Mouse (Mus musculus): ENCODE results near the gene D630045J12Rik. TPM values are rescaled to one million over a fixed set of nuclear protein-coding genes. Genes with fewer than 3 reads are reported as not detected.

The D630045J12Rik gene
- polyA plus RNA-seq, 1 experiment from 2014 or later = 18.8 TPM

- Histone ChIP-seq H3K27me3 (ENCODE audit: control insufficient read depth, insufficient read depth, low read length) (no peaks in the 10 kb centered on the region), H3K9ac (0 out of 2 replicates have a peak overlapping the region, but pooled peaks have one; percentile 24), H3K36me3 (replicated peaks; ENCODE audit: control insufficient read depth, insufficient read depth) (peaks cover 53% of the 10 kb centered on the region), H3K9me3 (ENCODE audit: control insufficient read depth, low read length) (no peaks in the 10 kb centered on the region), H3K4me1 (replicated peaks; ENCODE audit: control insufficient read depth, insufficient read depth, low read length) (peaks cover 20% of the 10 kb centered on the region; the same call in 1 of the 2 replicates), H3K4me3 (replicated peaks; ENCODE audit: low read length) (no peak overlapping the region), H3K4me2 (replicated peaks) (no peak overlapping the region), H3K27ac (0 out of 2 replicates have a peak overlapping the region, but pooled peaks have one; percentile 29)
- WGBS = 43% methylated on average over 16 of the region's 16 CpGs
- DNase-seq (ENCODE audit: low spot score) = no peak
- no peak for ATAC-seq (ENCODE audit: low FRiP score)
These were observed 95.9 kb downstream of the D630045J12Rik start for GRCm38 (mm10) chr6:38157925-38158324.

GRCm38 (mm10) chr6:38156204-38156603 lies 97.6 kb downstream of the D630045J12Rik start:
- Histone ChIP-seq H3K4me3 (replicated peaks; ENCODE audit: low read length) (no peak overlapping the region), H3K9me3 (ENCODE audit: control insufficient read depth, low read length) (no peaks in the 10 kb centered on the region), H3K27ac (no peak overlapping the region), H3K4me1 (replicated peaks; ENCODE audit: control insufficient read depth, insufficient read depth, low read length) (peaks cover 10% of the 10 kb centered on the region; the same call in 1 of the 2 replicates), H3K4me2 (replicated peaks) (no peak overlapping the region), H3K36me3 (replicated peaks; ENCODE audit: control insufficient read depth, insufficient read depth) (peaks cover 67% of the 10 kb centered on the region), H3K9ac (no peak overlapping the region), H3K27me3 (ENCODE audit: control insufficient read depth, insufficient read depth, low read length) (no peaks in the 10 kb centered on the region)
- ATAC-seq (ENCODE audit: low FRiP score) = no peak
- 90% methylated on average over 5 of the region's 5 CpGs for WGBS
- DNase-seq (ENCODE audit: low spot score) = no peak

- H3K9ac ChIP-seq = no peak overlapping the region
- ATAC-seq (ENCODE audit: low FRiP score) = no peak
- H3K4me3 ChIP-seq (replicated peaks; ENCODE audit: low read length) = no peak overlapping the region
- H3K4me1 ChIP-seq (replicated peaks; ENCODE audit: control insufficient read depth, insufficient read depth, low read length) = no peaks in the 10 kb centered on the region
- no peak overlapping the region for H3K4me2 ChIP-seq (replicated peaks)
- 89% methylated on average over 11 of the region's 11 CpGs for WGBS
- H3K36me3 ChIP-seq (replicated peaks; ENCODE audit: control insufficient read depth, insufficient read depth) = peaks cover 90% of the 10 kb centered on the region
- H3K27me3 ChIP-seq (ENCODE audit: control insufficient read depth, insufficient read depth, low read length) = no peaks in the 10 kb centered on the region
- no peaks in the 10 kb centered on the region for H3K9me3 ChIP-seq (ENCODE audit: control insufficient read depth, low read length)
- no peak overlapping the region for H3K27ac ChIP-seq
- no peak for DNase-seq (ENCODE audit: low spot score)
These were observed 101.5 kb downstream of the D630045J12Rik start for GRCm38 (mm10) chr6:38152305-38152704.

GRCm38 (mm10) chr6:38149483-38149882 lies 104.3 kb downstream of the D630045J12Rik start:
- WGBS = 92% methylated on average over 19 of the region's 19 CpGs
- no peak for ATAC-seq (ENCODE audit: low FRiP score)
- no peaks in the 10 kb centered on the region for H3K27me3 ChIP-seq (ENCODE audit: control insufficient read depth, insufficient read depth, low read length)
- H3K9me3 ChIP-seq (ENCODE audit: control insufficient read depth, low read length) = no peaks in the 10 kb centered on the region
- no peaks in the 10 kb centered on the region for H3K4me1 ChIP-seq (replicated peaks; ENCODE audit: control insufficient read depth, insufficient read depth, low read length)
- no peak overlapping the region for H3K9ac ChIP-seq
- H3K4me3 ChIP-seq (replicated peaks; ENCODE audit: low read length) = no peak overlapping the region
- H3K4me2 ChIP-seq (replicated peaks) = no peak overlapping the region
- no peak overlapping the region for H3K27ac ChIP-seq
- no peak for DNase-seq (ENCODE audit: low spot score)
- H3K36me3 ChIP-seq (replicated peaks; ENCODE audit: control insufficient read depth, insufficient read depth) = peaks cover 87% of the 10 kb centered on the region

GRCm38 (mm10) chr6:38148626-38149025 lies 105.2 kb downstream of the D630045J12Rik start:
- ATAC-seq (ENCODE audit: low FRiP score) = no peak
- no peak overlapping the region for H3K4me3 ChIP-seq (replicated peaks; ENCODE audit: low read length)
- no peaks in the 10 kb centered on the region for H3K27me3 ChIP-seq (ENCODE audit: control insufficient read depth, insufficient read depth, low read length)
- no peaks in the 10 kb centered on the region for H3K9me3 ChIP-seq (ENCODE audit: control insufficient read depth, low read length)
- DNase-seq (ENCODE audit: low spot score) = no peak
- H3K4me1 ChIP-seq (replicated peaks; ENCODE audit: control insufficient read depth, insufficient read depth, low read length) = no peaks in the 10 kb centered on the region
- no peak overlapping the region for H3K4me2 ChIP-seq (replicated peaks)
- 89% methylated on average over 10 of the region's 10 CpGs for WGBS
- no peak overlapping the region for H3K9ac ChIP-seq
- H3K36me3 ChIP-seq (replicated peaks; ENCODE audit: control insufficient read depth, insufficient read depth) = peaks cover 82% of the 10 kb centered on the region
- no peak overlapping the region for H3K27ac ChIP-seq

GRCm38 (mm10) chr6:38147301-38147700 lies 106.5 kb downstream of the D630045J12Rik start:
- Histone ChIP-seq H3K27me3 (ENCODE audit: control insufficient read depth, insufficient read depth, low read length) (no peaks in the 10 kb centered on the region), H3K9ac (no peak overlapping the region), H3K4me2 (replicated peaks) (no peak overlapping the region), H3K27ac (no peak overlapping the region), H3K36me3 (replicated peaks; ENCODE audit: control insufficient read depth, insufficient read depth) (peaks cover 83% of the 10 kb centered on the region), H3K9me3 (ENCODE audit: control insufficient read depth, low read length) (no peaks in the 10 kb centered on the region), H3K4me3 (replicated peaks; ENCODE audit: low read length) (no peak overlapping the region), H3K4me1 (replicated peaks; ENCODE audit: control insufficient read depth, insufficient read depth, low read length) (no peaks in the 10 kb centered on the region)
- ATAC-seq (ENCODE audit: low FRiP score) (no peak), DNase-seq (ENCODE audit: low spot score) (no peak)
- 85% methylated on average over 5 of the region's 5 CpGs for WGBS

GRCm38 (mm10) chr6:38145463-38146065 lies 108.2 kb downstream of the D630045J12Rik start:
- H3K27ac ChIP-seq = 0 out of 2 replicates have a peak overlapping the region, but pooled peaks have one; percentile 14
- WGBS = 65% methylated on average over 8 of the region's 8 CpGs

GRCm38 (mm10) chr6:38144161-38144998 lies 109.4 kb downstream of the D630045J12Rik start:
- Histone ChIP-seq H3K27me3 (ENCODE audit: control insufficient read depth, insufficient read depth, low read length) (no peaks in the 10 kb centered on the region), H3K9ac (no peak overlapping the region), H3K27ac (no peak overlapping the region), H3K36me3 (replicated peaks; ENCODE audit: control insufficient read depth, insufficient read depth) (peaks cover 80% of the 10 kb centered on the region), H3K4me3 (replicated peaks; ENCODE audit: low read length) (no peak overlapping the region), H3K4me2 (replicated peaks) (no peak overlapping the region), H3K4me1 (replicated peaks; ENCODE audit: control insufficient read depth, insufficient read depth, low read length) (no peaks in the 10 kb centered on the region), H3K9me3 (ENCODE audit: control insufficient read depth, low read length) (no peaks in the 10 kb centered on the region)
- DNase-seq (ENCODE audit: low spot score) (no peak), ATAC-seq (ENCODE audit: low FRiP score) (no peak)
- 68% methylated on average over 9 of the region's 9 CpGs for WGBS

More at GRCm38 (mm10) chr6:38145463-38146065, 108.2 kb downstream of the D630045J12Rik start:
- no peak overlapping the region for H3K4me3 ChIP-seq (replicated peaks; ENCODE audit: low read length)
- no peaks in the 10 kb centered on the region for H3K4me1 ChIP-seq (replicated peaks; ENCODE audit: control insufficient read depth, insufficient read depth, low read length)
- H3K27me3 ChIP-seq (ENCODE audit: control insufficient read depth, insufficient read depth, low read length) = no peaks in the 10 kb centered on the region
- H3K9ac ChIP-seq = no peak overlapping the region
- H3K36me3 ChIP-seq (replicated peaks; ENCODE audit: control insufficient read depth, insufficient read depth) = peaks cover 84% of the 10 kb centered on the region
- no peak for DNase-seq (ENCODE audit: low spot score)
- H3K9me3 ChIP-seq (ENCODE audit: control insufficient read depth, low read length) = no peaks in the 10 kb centered on the region
- H3K4me2 ChIP-seq (replicated peaks) = no peak overlapping the region
- no peak for ATAC-seq (ENCODE audit: low FRiP score)

GRCm38 (mm10) chr6:38140402-38140801 lies 113.4 kb downstream of the D630045J12Rik start:
- WGBS = 97% methylated on average over 9 of the region's 9 CpGs
- peaks cover 80% of the 10 kb centered on the region for H3K36me3 ChIP-seq (replicated peaks; ENCODE audit: control insufficient read depth, insufficient read depth)

More at GRCm38 (mm10) chr6:38140402-38140801, 113.4 kb downstream of the D630045J12Rik start:
- H3K4me3 ChIP-seq (replicated peaks; ENCODE audit: low read length) = no peak overlapping the region
- no peak overlapping the region for H3K27ac ChIP-seq
- H3K4me2 ChIP-seq (replicated peaks) = no peak overlapping the region
- no peaks in the 10 kb centered on the region for H3K4me1 ChIP-seq (replicated peaks; ENCODE audit: control insufficient read depth, insufficient read depth, low read length)
- H3K27me3 ChIP-seq (ENCODE audit: control insufficient read depth, insufficient read depth, low read length) = no peaks in the 10 kb centered on the region
- DNase-seq (ENCODE audit: low spot score) (no peak), ATAC-seq (ENCODE audit: low FRiP score) (no peak)
- no peak overlapping the region for H3K9ac ChIP-seq
- H3K9me3 ChIP-seq (ENCODE audit: control insufficient read depth, low read length) = no peaks in the 10 kb centered on the region
